Mouse (Mus musculus): ENCODE measurements around the gene Clec1a. TPM values are rescaled to one million over a fixed set of nuclear protein-coding genes. Genes with fewer than 3 reads are reported as not detected.

The Clec1a gene
- polyA plus RNA-seq, 2 experiments = 0.04 to 0.28 TPM

- Histone ChIP-seq H3K36me3 (replicated peaks; ENCODE audit: control insufficient read depth, insufficient read depth, low read depth) (no peaks in the 10 kb centered on the region), H3K27ac (no peak overlapping the region)
- no peak for DNase-seq (ENCODE audit: low read depth in 3 of 3, low spot score in 3 of 3)
Observed at GRCm38 (mm10) chr6:129425217-129425616, 26.6 kb downstream of the Clec1a start.

GRCm38 (mm10) chr6:129423734-129424072, 28.1 kb downstream of the Clec1a start:
- no peak overlapping the region for H3K9ac ChIP-seq (replicated peaks)
- no peak overlapping the region for H3K4me3 ChIP-seq (ENCODE audit: insufficient read depth in 1 of 2, low read depth in 2 of 2, low read length in 2 of 2)
- peaks cover 0 to 11% of the 10 kb centered on the region in 2 experiments; a peak in 3 of 4 replicates for H3K4me1 ChIP-seq (replicated peaks; ENCODE audit: control insufficient read depth in 2 of 2, insufficient read depth in 2 of 2, low read length in 1 of 2)
- H3K36me3 ChIP-seq (replicated peaks; ENCODE audit: control insufficient read depth, insufficient read depth, low read depth) = no peaks in the 10 kb centered on the region
- TF ChIP-seq EP300 (IDR thresholded peaks at IDR 0.05; ENCODE audit: low read depth) (no peak), CTCF (IDR thresholded peaks at IDR 0.05; ENCODE audit: low read depth) (peak; percentile 89)
- ATAC-seq (ENCODE audit: insufficient read depth) (peak; percentile 78), DNase-seq (ENCODE audit: low read depth in 3 of 3, low spot score in 3 of 3) (peak; percentile 15 to 48 (median 31))
- 4% methylated on average over 1 of the region's 1 CpGs for WGBS (ENCODE audit: insufficient replicate concordance)
- no peaks in the 10 kb centered on the region for H3K9me3 ChIP-seq (ENCODE audit: control insufficient read depth, low read length)
- no peak overlapping the region for H3K4me2 ChIP-seq (ENCODE audit: low read depth)
- H3K27ac ChIP-seq = no peak overlapping the region
- no peaks in the 10 kb centered on the region for H3K27me3 ChIP-seq (ENCODE audit: control insufficient read depth, insufficient read depth, low read length)

More at GRCm38 (mm10) chr6:129425217-129425616, 26.6 kb downstream of the Clec1a start:
- WGBS (ENCODE audit: insufficient replicate concordance) = 7% methylated on average over 5 of the region's 5 CpGs
- TF ChIP-seq CTCF (IDR thresholded peaks at IDR 0.05; ENCODE audit: low read depth) (no peak), EP300 (IDR thresholded peaks at IDR 0.05; ENCODE audit: low read depth) (no peak)
- Histone ChIP-seq H3K9me3 (ENCODE audit: control insufficient read depth, low read length) (no peaks in the 10 kb centered on the region), H3K9ac (replicated peaks) (no peak overlapping the region), H3K4me1 (replicated peaks; ENCODE audit: control insufficient read depth in 2 of 2, insufficient read depth in 2 of 2, low read length in 1 of 2) (peaks cover 0 to 11% of the 10 kb centered on the region in 2 experiments; a peak in 3 of 4 replicates), H3K4me2 (ENCODE audit: low read depth) (no peak overlapping the region), H3K4me3 (ENCODE audit: insufficient read depth in 1 of 2, low read depth in 2 of 2, low read length in 2 of 2) (no peak overlapping the region), H3K27me3 (ENCODE audit: control insufficient read depth, insufficient read depth, low read length) (no peaks in the 10 kb centered on the region)
- ATAC-seq (ENCODE audit: insufficient read depth) = no peak

- DNase-seq (ENCODE audit: low read depth in 3 of 3, low spot score in 3 of 3) (no peak), ATAC-seq (ENCODE audit: insufficient read depth) (no peak)
- 63% methylated on average over 4 of the region's 4 CpGs for WGBS (ENCODE audit: insufficient replicate concordance)
- Histone ChIP-seq H3K4me3 (ENCODE audit: insufficient read depth in 1 of 2, low read depth in 2 of 2, low read length in 2 of 2) (no peak overlapping the region), H3K9me3 (ENCODE audit: control insufficient read depth, low read length) (no peaks in the 10 kb centered on the region), H3K27ac (no peak overlapping the region), H3K4me1 (replicated peaks; ENCODE audit: control insufficient read depth in 2 of 2, insufficient read depth in 2 of 2, low read length in 1 of 2) (peaks cover 0 to 11% of the 10 kb centered on the region in 2 experiments; a peak in 3 of 4 replicates), H3K27me3 (ENCODE audit: control insufficient read depth, insufficient read depth, low read length) (no peaks in the 10 kb centered on the region), H3K9ac (replicated peaks) (no peak overlapping the region), H3K4me2 (ENCODE audit: low read depth) (no peak overlapping the region), H3K36me3 (replicated peaks; ENCODE audit: control insufficient read depth, insufficient read depth, low read depth) (no peaks in the 10 kb centered on the region)
- TF ChIP-seq EP300 (IDR thresholded peaks at IDR 0.05; ENCODE audit: low read depth) (no peak), CTCF (IDR thresholded peaks at IDR 0.05; ENCODE audit: low read depth) (no peak)
Observed at GRCm38 (mm10) chr6:129423040-129423733, 28.6 kb downstream of the Clec1a start.

GRCm38 (mm10) chr6:129422311-129422710, 29.5 kb downstream of the Clec1a start:
- DNase-seq (ENCODE audit: low read depth in 3 of 3, low spot score in 3 of 3) (no peak), ATAC-seq (ENCODE audit: insufficient read depth) (no peak)
- WGBS (ENCODE audit: insufficient replicate concordance) = 66% methylated on average over 3 of the region's 3 CpGs
- Histone ChIP-seq H3K9ac (replicated peaks) (no peak overlapping the region), H3K9me3 (ENCODE audit: control insufficient read depth, low read length) (no peaks in the 10 kb centered on the region), H3K4me3 (ENCODE audit: insufficient read depth in 1 of 2, low read depth in 2 of 2, low read length in 2 of 2) (no peak overlapping the region), H3K4me1 (replicated peaks; ENCODE audit: control insufficient read depth in 2 of 2, insufficient read depth in 2 of 2, low read length in 1 of 2) (peaks cover 0 to 11% of the 10 kb centered on the region in 2 experiments; a peak in 3 of 4 replicates), H3K4me2 (ENCODE audit: low read depth) (no peak overlapping the region), H3K36me3 (replicated peaks; ENCODE audit: control insufficient read depth, insufficient read depth, low read depth) (no peaks in the 10 kb centered on the region), H3K27ac (no peak overlapping the region), H3K27me3 (ENCODE audit: control insufficient read depth, insufficient read depth, low read length) (no peaks in the 10 kb centered on the region)
- TF ChIP-seq CTCF (IDR thresholded peaks at IDR 0.05; ENCODE audit: low read depth) (no peak), EP300 (IDR thresholded peaks at IDR 0.05; ENCODE audit: low read depth) (no peak)

GRCm38 (mm10) chr6:129414177-129414576, 37.6 kb downstream of the Clec1a start:
- H3K4me1 ChIP-seq (replicated peaks; ENCODE audit: control insufficient read depth in 2 of 2, insufficient read depth in 2 of 2, low read length in 1 of 2) = no peaks in the 10 kb centered on the region
- H3K27ac ChIP-seq = no peak overlapping the region
- ATAC-seq (ENCODE audit: insufficient read depth) = no peak
- 57% methylated on average over 1 of the region's 1 CpGs for WGBS (ENCODE audit: insufficient replicate concordance)
- no peak for TF ChIP-seq EP300 (IDR thresholded peaks at IDR 0.05; ENCODE audit: low read depth)
- TF ChIP-seq CTCF (IDR thresholded peaks at IDR 0.05; ENCODE audit: low read depth) = no peak
- no peak overlapping the region for H3K9ac ChIP-seq (replicated peaks)
- H3K4me3 ChIP-seq (ENCODE audit: insufficient read depth in 1 of 2, low read depth in 2 of 2, low read length in 2 of 2) = no peak overlapping the region
- no peak for DNase-seq (ENCODE audit: low read depth in 3 of 3, low spot score in 3 of 3)
- H3K27me3 ChIP-seq (ENCODE audit: control insufficient read depth, insufficient read depth, low read length) = no peaks in the 10 kb centered on the region
- no peak overlapping the region for H3K4me2 ChIP-seq (ENCODE audit: low read depth)
- no peaks in the 10 kb centered on the region for H3K9me3 ChIP-seq (ENCODE audit: control insufficient read depth, low read length)
- no peaks in the 10 kb centered on the region for H3K36me3 ChIP-seq (replicated peaks; ENCODE audit: control insufficient read depth, insufficient read depth, low read depth)
